Mouse (Mus musculus) liver, adult 2 months (tissue): Measurements from ENCODE around the gene Itpkc. TPM values are rescaled to one million over a fixed set of nuclear protein-coding genes. Genes with fewer than 3 reads are reported as not detected.

Experiments
- DNase-seq: peaks from one replicate; pipeline ENCODE4 v3.0.0-alpha.2; 2011; ENCODE audit warnings: low read depth, low spot score; ENCODE audit errors: extremely low read depth
- H3K27ac ChIP-seq: fragments of 200-500 bp; replicated peaks from 2 replicates; pipeline ENCODE4 v1.5.1; 2012; ENCODE audit warnings: low read depth, mild to moderate bottlenecking, control low read depth, inconsistent platforms, low read length; ENCODE audit not compliant: insufficient read depth
- H3K27me3 ChIP-seq: fragments of 200-500 bp; 2 replicates; pipeline ENCODE4 v1.6.1; 2012; ENCODE audit warnings: mild to moderate bottlenecking, moderate library complexity, low read length, inconsistent platforms; ENCODE audit not compliant: control insufficient read depth, insufficient read depth
- H3K36me3 ChIP-seq: fragments of 200-500 bp; 2 replicates; pipeline ENCODE4 v1.6.1; 2012; ENCODE audit warnings: low read length, inconsistent platforms; ENCODE audit not compliant: control insufficient read depth, insufficient read depth
- H3K4me1 ChIP-seq: fragments of 200-500 bp; 2 replicates; pipeline ENCODE4 v1.6.1; 2011; ENCODE audit warnings: low read length; ENCODE audit not compliant: control insufficient read depth, insufficient read depth
- H3K4me3 ChIP-seq: fragments of 200-500 bp; 2 replicates; pipeline ENCODE4 v1.5.1; 2011; ENCODE audit warnings: low read depth, mild to moderate bottlenecking, control low read depth, low read length, moderate library complexity; ENCODE audit not compliant: insufficient read depth
- H3K79me2 ChIP-seq: fragments of 200-500 bp; 2 replicates; pipeline ENCODE4 v1.6.1; 2012; ENCODE audit warnings: inconsistent platforms, mild to moderate bottlenecking, low read length, moderate library complexity; ENCODE audit not compliant: control insufficient read depth, insufficient read depth
- H3K9ac ChIP-seq: fragments of 200-500 bp; 2 replicates; pipeline ENCODE4 v1.6.1; 2012; ENCODE audit warnings: low read depth, mild to moderate bottlenecking, control low read depth, inconsistent platforms, low read length
- CTCF ChIP-seq: fragments of 200-500 bp; IDR thresholded peaks from 2 replicates; pipeline ENCODE4 v1.5.1; 2011; ENCODE audit warnings: low read depth, low read length, control low read depth
- POLR2A ChIP-seq: fragments of 200-500 bp; IDR thresholded peaks from 2 replicates; pipeline ENCODE4 v1.6.1; 2011; ENCODE audit warnings: low read length, control low read depth; ENCODE audit not compliant: insufficient read depth; ENCODE audit errors: extremely low read depth
- WGBS: fragments of 180-500 bp; shearing (Covaris S2); methylation state at CpG from one replicate; pipeline ENCODE4 v1.1.7; 2018; 5-methylcytosine and 5-hydroxymethylcytosine counted together
- polyA plus RNA-seq: library from polyadenylated mRNA; depleted of rRNA; stranded (reverse); fragments of >200 nt; gene quantifications from 2 replicates; pipeline ENCODE4 v1.2.3, GENCODE M21; 2012
- total RNA-seq: library from RNA; depleted of rRNA; stranded (reverse); fragments of >200 nt; gene quantifications from 2 replicates; pipeline ENCODE4 v1.2.3, GENCODE M21; 2014

The Itpkc gene
- total and polyA plus RNA-seq, 2 experiments = 3.5 to 5.8 TPM

DNA sequence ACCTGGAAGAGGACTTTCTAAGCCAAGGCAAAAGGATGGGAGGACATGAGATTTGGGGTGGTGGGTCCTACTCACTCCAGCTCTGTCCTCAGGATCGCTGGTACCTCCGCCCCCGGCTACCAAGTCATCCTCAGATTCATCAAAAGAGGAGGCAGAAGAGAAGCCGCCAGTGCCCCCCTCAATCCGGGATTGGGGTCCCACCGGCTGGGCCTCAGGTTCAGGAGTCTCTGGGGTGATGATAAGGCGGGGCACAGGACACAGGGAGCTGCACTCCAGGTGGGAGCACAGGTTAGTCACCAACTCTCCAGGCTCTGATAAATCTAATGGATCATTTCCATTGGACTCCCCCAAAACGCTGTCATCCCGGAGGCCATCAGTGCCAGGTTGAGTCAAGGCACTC lies 1.2 kb downstream of the Itpkc start:
- 31% methylated on average over 9 of the region's 9 CpGs for WGBS
- H3K36me3 ChIP-seq = no peaks in the 10 kb centered on the region
- no peak for DNase-seq
- H3K4me1 ChIP-seq = peaks cover 25% of the 10 kb centered on the region
- peak overlapping the region; percentile 73 for H3K4me3 ChIP-seq
- peak overlapping the region; percentile 80 for H3K9ac ChIP-seq
- TF ChIP-seq POLR2A = no peak
- TF ChIP-seq CTCF = no peak
- H3K27me3 ChIP-seq = no peaks in the 10 kb centered on the region
- peak overlapping the region; percentile 72 for H3K27ac ChIP-seq
- peaks cover 36% of the 10 kb centered on the region for H3K79me2 ChIP-seq

DNA sequence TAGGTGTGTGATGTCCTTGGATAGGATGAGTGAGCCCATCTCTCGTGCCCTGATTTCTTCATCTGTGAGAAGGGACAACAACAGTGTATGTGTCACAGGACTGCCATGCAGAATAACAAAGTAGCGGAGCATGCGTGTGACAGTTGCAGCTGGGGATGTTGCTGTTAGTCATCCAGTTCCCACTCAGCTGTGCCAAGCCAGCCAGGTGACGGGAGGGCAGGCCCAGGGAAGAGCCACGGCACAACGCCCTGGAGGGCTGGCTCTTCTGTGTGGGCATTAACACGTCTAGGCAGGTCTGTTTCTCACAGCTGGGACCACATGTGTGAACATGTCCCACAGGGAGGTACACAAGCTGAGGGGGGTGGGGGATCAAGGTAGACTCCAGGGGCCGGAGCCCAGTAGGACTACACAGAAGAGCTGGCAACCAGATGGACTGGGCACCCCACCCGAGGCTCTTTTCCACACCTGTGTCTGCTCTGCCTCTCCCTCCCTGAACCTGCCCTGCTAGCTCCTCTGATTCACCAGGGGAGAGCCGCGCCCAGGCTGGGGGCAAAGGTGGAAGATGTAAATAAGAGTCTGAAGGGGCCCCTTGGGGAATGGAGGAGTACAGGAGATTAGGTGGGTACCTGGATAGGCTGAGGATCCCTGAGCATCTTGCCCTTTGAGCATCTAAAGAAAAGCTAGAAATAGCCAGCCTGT lies 3.4 kb downstream of the Itpkc start:
- H3K9ac ChIP-seq = no peak overlapping the region; the same call in 1 of the 2 replicates
- no peak for TF ChIP-seq POLR2A
- TF ChIP-seq CTCF = no peak
- peaks cover 36% of the 10 kb centered on the region for H3K79me2 ChIP-seq
- 79% methylated on average over 11 of the region's 11 CpGs for WGBS
- H3K4me1 ChIP-seq = peaks cover 28% of the 10 kb centered on the region
- no peak overlapping the region for H3K27ac ChIP-seq
- no peak for DNase-seq
- no peaks in the 10 kb centered on the region for H3K36me3 ChIP-seq
- no peak overlapping the region for H3K4me3 ChIP-seq
- H3K27me3 ChIP-seq = no peaks in the 10 kb centered on the region

DNA sequence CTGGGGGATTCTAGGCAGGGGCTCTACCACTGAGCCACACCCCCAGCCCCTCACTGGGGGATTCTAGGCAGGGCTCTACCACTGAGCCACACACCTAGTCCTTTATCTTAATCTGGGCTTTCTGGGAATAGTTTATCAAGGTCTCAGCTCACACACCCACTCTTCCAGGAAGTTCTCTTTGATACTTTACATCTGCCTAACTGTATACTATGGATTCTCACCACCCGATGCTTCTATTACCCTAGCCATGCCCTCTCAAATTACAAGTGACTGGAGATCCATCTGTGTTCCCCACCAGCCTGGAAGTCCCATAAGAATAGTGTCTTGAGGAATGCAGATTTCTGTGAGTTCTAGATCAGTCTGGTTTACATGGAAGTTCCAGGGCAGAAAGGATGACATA lies 5.9 kb downstream of the Itpkc start:
- peaks cover 27% of the 10 kb centered on the region for H3K4me1 ChIP-seq
- H3K9ac ChIP-seq = no peak overlapping the region
- no peaks in the 10 kb centered on the region for H3K27me3 ChIP-seq
- peaks cover 36% of the 10 kb centered on the region for H3K79me2 ChIP-seq
- no peak overlapping the region for H3K27ac ChIP-seq
- WGBS = 82% methylated on average over 1 of the region's 1 CpGs
- TF ChIP-seq CTCF (no peak), POLR2A (no peak)
- H3K4me3 ChIP-seq = no peak overlapping the region
- DNase-seq = no peak
- peaks cover 4% of the 10 kb centered on the region for H3K36me3 ChIP-seq

DNA sequence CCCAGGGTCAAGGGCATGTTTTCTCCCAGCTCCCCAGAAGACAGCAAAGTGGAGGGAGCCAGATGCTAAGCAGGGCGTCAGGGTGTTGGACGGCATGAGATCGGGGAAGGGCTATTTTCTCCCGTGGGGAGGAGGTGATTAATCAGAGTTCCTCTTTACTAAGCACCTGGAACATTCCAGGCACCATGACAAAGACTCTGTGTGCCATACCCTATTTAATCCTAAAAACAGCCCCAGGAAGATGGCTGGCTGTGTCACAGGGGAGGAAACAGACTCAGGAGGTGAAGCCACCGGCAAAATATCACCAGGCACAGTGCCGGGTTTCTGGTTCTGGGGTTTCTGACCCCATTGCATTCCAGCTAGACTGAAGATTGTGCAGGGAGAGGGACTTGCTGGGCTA lies 6.5 kb downstream of the Itpkc start:
- H3K36me3 ChIP-seq = peaks cover 4% of the 10 kb centered on the region
- H3K4me1 ChIP-seq = peaks cover 21% of the 10 kb centered on the region
- H3K4me3 ChIP-seq = no peak overlapping the region
- no peak overlapping the region for H3K9ac ChIP-seq
- H3K79me2 ChIP-seq = peaks cover 30% of the 10 kb centered on the region
- H3K27ac ChIP-seq = no peak overlapping the region
- no peaks in the 10 kb centered on the region for H3K27me3 ChIP-seq
- TF ChIP-seq CTCF = no peak
- no peak for TF ChIP-seq POLR2A
- no peak for DNase-seq
- 75% methylated on average over 6 of the region's 6 CpGs for WGBS

DNA sequence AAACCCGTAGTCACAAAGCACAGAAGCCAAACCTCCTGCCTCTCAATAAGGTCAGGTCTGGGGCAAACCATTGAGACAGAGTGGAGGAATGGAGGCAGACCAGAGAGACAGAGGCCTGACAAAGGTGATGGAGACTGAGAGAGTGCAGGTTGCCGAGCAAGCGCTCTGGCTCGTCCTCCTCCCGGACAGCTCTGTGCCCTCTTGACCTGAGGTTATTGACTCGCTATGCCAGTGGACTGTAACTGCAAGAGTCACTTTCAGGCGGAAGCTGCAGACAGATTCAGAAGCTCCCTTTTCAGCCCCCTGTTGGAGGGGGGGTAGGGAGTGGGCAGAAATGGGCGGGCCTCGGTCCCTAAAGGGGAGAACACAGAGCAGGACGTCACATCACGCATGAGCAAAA lies 8.5 kb downstream of the Itpkc start:
- no peaks in the 10 kb centered on the region for H3K27me3 ChIP-seq
- peak; percentile 68 for DNase-seq
- H3K4me1 ChIP-seq = peaks cover 9% of the 10 kb centered on the region; the same call in 1 of the 2 replicates
- peaks cover 13% of the 10 kb centered on the region for H3K36me3 ChIP-seq
- H3K4me3 ChIP-seq = no peak overlapping the region
- no peak for TF ChIP-seq POLR2A
- TF ChIP-seq CTCF = no peak
- peaks cover 15% of the 10 kb centered on the region for H3K79me2 ChIP-seq
- no peak overlapping the region for H3K27ac ChIP-seq
- 28% methylated on average over 11 of the region's 11 CpGs for WGBS
- H3K9ac ChIP-seq = no peak overlapping the region

DNA sequence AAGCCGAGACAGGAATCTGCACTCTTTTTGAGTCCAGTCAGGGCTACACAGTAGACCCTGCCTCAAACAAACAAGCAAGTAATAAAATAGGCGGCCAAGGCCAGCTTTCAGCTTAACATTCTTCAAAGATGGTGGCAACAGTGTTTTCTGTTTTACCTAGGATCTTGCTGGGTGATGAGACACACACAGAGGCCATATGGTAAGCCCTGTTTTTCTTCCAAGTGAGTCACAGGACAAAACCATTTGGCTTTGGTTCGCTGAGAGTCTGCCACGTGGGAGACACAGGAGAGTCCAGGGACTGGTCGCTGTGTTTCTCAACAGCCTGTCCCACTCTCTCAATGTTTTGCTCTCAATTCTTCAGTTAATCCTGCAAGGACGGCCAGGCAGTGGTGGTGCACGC lies 9.9 kb downstream of the Itpkc start:
- WGBS = 72% methylated on average over 7 of the region's 7 CpGs
- Histone ChIP-seq H3K79me2 (peaks cover 5% of the 10 kb centered on the region; the same call in 1 of the 2 replicates), H3K27ac (no peak overlapping the region), H3K27me3 (no peaks in the 10 kb centered on the region), H3K4me1 (peaks cover 5% of the 10 kb centered on the region; the same call in 1 of the 2 replicates), H3K4me3 (no peak overlapping the region), H3K36me3 (peaks cover 20% of the 10 kb centered on the region), H3K9ac (no peak overlapping the region)
- TF ChIP-seq CTCF = no peak
- no peak for TF ChIP-seq POLR2A
- DNase-seq = no peak
